Mouse (Mus musculus): ENCODE data around the gene Hist1h4h.

GRCm38 (mm10) chr13:23534368-23535131, 3.7 kb downstream of the Hist1h4h start:
- TF ChIP-seq CTCF (IDR thresholded peaks at IDR 0.05; ENCODE audit: low read depth, low read length), result no peak
- peak; percentile 11 for TF ChIP-seq POLR2A (IDR thresholded peaks at IDR 0.05; ENCODE audit: insufficient read depth, low read length)
